Mouse (Mus musculus): ENCODE results near the gene Ncf1. TPM values are rescaled to one million over a fixed set of nuclear protein-coding genes. Genes with fewer than 3 reads are reported as not detected.

Ncf1 gene
- polyA plus RNA-seq, 1 experiment, result 0.16 TPM

GRCm38 (mm10) chr5:134188571-134188970 lies 40.9 kb downstream of the Ncf1 start:
- H3K4me3 ChIP-seq (replicated peaks), result no peak overlapping the region
- no peak for TF ChIP-seq GATA1 (IDR thresholded peaks at IDR 0.05; ENCODE audit: low read length)
- TF ChIP-seq TAL1 (IDR thresholded peaks at IDR 0.05; ENCODE audit: low read length), result no peak

GRCm38 (mm10) chr5:134186961-134187731 lies 42.3 kb downstream of the Ncf1 start:
- Histone ChIP-seq H3K4me3 (replicated peaks) (no peak overlapping the region), H3K27me3 (ENCODE audit: control insufficient read depth) (no peaks in the 10 kb centered on the region), H3K36me3 (ENCODE audit: control insufficient read depth) (no peaks in the 10 kb centered on the region), H3K4me1 (ENCODE audit: control insufficient read depth) (peaks cover 20% of the 10 kb centered on the region), H3K9me3 (ENCODE audit: control insufficient read depth, low read length) (no peaks in the 10 kb centered on the region)
- TF ChIP-seq TAL1 (IDR thresholded peaks at IDR 0.05; ENCODE audit: low read length) (no peak), GATA1 (IDR thresholded peaks at IDR 0.05; ENCODE audit: low read length) (no peak)

More at GRCm38 (mm10) chr5:134188571-134188970, 40.9 kb downstream of the Ncf1 start:
- peaks cover 3% of the 10 kb centered on the region for H3K36me3 ChIP-seq (ENCODE audit: control insufficient read depth)
- H3K9me3 ChIP-seq (ENCODE audit: control insufficient read depth, low read length), result no peaks in the 10 kb centered on the region
- H3K4me1 ChIP-seq (ENCODE audit: control insufficient read depth), result peaks cover 7% of the 10 kb centered on the region
- H3K27me3 ChIP-seq (ENCODE audit: control insufficient read depth), result no peaks in the 10 kb centered on the region

- Histone ChIP-seq H3K27me3 (ENCODE audit: control insufficient read depth) (no peaks in the 10 kb centered on the region), H3K4me3 (replicated peaks) (no peak overlapping the region), H3K4me1 (ENCODE audit: control insufficient read depth) (peaks cover 22% of the 10 kb centered on the region), H3K9me3 (ENCODE audit: control insufficient read depth, low read length) (no peaks in the 10 kb centered on the region), H3K36me3 (ENCODE audit: control insufficient read depth) (no peaks in the 10 kb centered on the region)
- TF ChIP-seq GATA1 (IDR thresholded peaks at IDR 0.05; ENCODE audit: low read length) (no peak), TAL1 (IDR thresholded peaks at IDR 0.05; ENCODE audit: low read length) (no peak)
Measured at GRCm38 (mm10) chr5:134186059-134186458, 43.4 kb downstream of the Ncf1 start.

- no peak for TF ChIP-seq GATA1 (IDR thresholded peaks at IDR 0.05; ENCODE audit: low read length)
- TF ChIP-seq TAL1 (IDR thresholded peaks at IDR 0.05; ENCODE audit: low read length), result no peak
- Histone ChIP-seq H3K4me3 (replicated peaks) (peak within 1 kb of the TSS; percentile 84), H3K27me3 (ENCODE audit: control insufficient read depth) (no peaks in the 10 kb centered on the region), H3K9me3 (ENCODE audit: control insufficient read depth, low read length) (no peaks in the 10 kb centered on the region), H3K36me3 (ENCODE audit: control insufficient read depth) (no peaks in the 10 kb centered on the region), H3K4me1 (ENCODE audit: control insufficient read depth) (peaks cover 32% of the 10 kb centered on the region)
Measured at GRCm38 (mm10) chr5:134183880-134184808, 45.3 kb downstream of the Ncf1 start, which contains the start of gene Gtf2ird2. Gene Gtf2ird2 (plus strand): TSS chr5:134184019.

- TF ChIP-seq TAL1 (IDR thresholded peaks at IDR 0.05; ENCODE audit: low read length) (no peak), GATA1 (IDR thresholded peaks at IDR 0.05; ENCODE audit: low read length) (no peak)
- Histone ChIP-seq H3K27me3 (ENCODE audit: control insufficient read depth) (no peaks in the 10 kb centered on the region), H3K4me1 (ENCODE audit: control insufficient read depth) (peaks cover 39% of the 10 kb centered on the region), H3K36me3 (ENCODE audit: control insufficient read depth) (no peaks in the 10 kb centered on the region), H3K4me3 (replicated peaks) (peak overlapping the region; percentile 84), H3K9me3 (ENCODE audit: control insufficient read depth, low read length) (no peaks in the 10 kb centered on the region)
Measured at GRCm38 (mm10) chr5:134183162-134183561, 46.3 kb downstream of the Ncf1 start.

GRCm38 (mm10) chr5:134182735-134183134 lies 46.7 kb downstream of the Ncf1 start:
- TF ChIP-seq TAL1 (IDR thresholded peaks at IDR 0.05; ENCODE audit: low read length) (no peak), GATA1 (IDR thresholded peaks at IDR 0.05; ENCODE audit: low read length) (no peak)
- no peaks in the 10 kb centered on the region for H3K9me3 ChIP-seq (ENCODE audit: control insufficient read depth, low read length)
- no peaks in the 10 kb centered on the region for H3K36me3 ChIP-seq (ENCODE audit: control insufficient read depth)
- peaks cover 41% of the 10 kb centered on the region for H3K4me1 ChIP-seq (ENCODE audit: control insufficient read depth)
- H3K4me3 ChIP-seq (replicated peaks), result peak overlapping the region; percentile 84
- H3K27me3 ChIP-seq (ENCODE audit: control insufficient read depth), result no peaks in the 10 kb centered on the region

GRCm38 (mm10) chr5:134182172-134182571 lies 47.3 kb downstream of the Ncf1 start:
- H3K27me3 ChIP-seq (ENCODE audit: control insufficient read depth), result no peaks in the 10 kb centered on the region
- no peaks in the 10 kb centered on the region for H3K36me3 ChIP-seq (ENCODE audit: control insufficient read depth)
- H3K4me1 ChIP-seq (ENCODE audit: control insufficient read depth), result peaks cover 41% of the 10 kb centered on the region
- H3K9me3 ChIP-seq (ENCODE audit: control insufficient read depth, low read length), result no peaks in the 10 kb centered on the region
- TF ChIP-seq TAL1 (IDR thresholded peaks at IDR 0.05; ENCODE audit: low read length), result no peak
- no peak for TF ChIP-seq GATA1 (IDR thresholded peaks at IDR 0.05; ENCODE audit: low read length)
- H3K4me3 ChIP-seq (replicated peaks), result no peak overlapping the region

GRCm38 (mm10) chr5:134179871-134180270 lies 49.6 kb downstream of the Ncf1 start:
- no peak for TF ChIP-seq GATA1 (IDR thresholded peaks at IDR 0.05; ENCODE audit: low read length)
- no peak for TF ChIP-seq TAL1 (IDR thresholded peaks at IDR 0.05; ENCODE audit: low read length)
- Histone ChIP-seq H3K4me1 (ENCODE audit: control insufficient read depth) (peaks cover 59% of the 10 kb centered on the region), H3K4me3 (replicated peaks) (no peak overlapping the region), H3K36me3 (ENCODE audit: control insufficient read depth) (no peaks in the 10 kb centered on the region), H3K27me3 (ENCODE audit: control insufficient read depth) (no peaks in the 10 kb centered on the region), H3K9me3 (ENCODE audit: control insufficient read depth, low read length) (no peaks in the 10 kb centered on the region)

- H3K4me3 ChIP-seq (replicated peaks), result no peak overlapping the region
- no peaks in the 10 kb centered on the region for H3K27me3 ChIP-seq (ENCODE audit: control insufficient read depth)
- H3K4me1 ChIP-seq (ENCODE audit: control insufficient read depth), result peaks cover 60% of the 10 kb centered on the region
- H3K36me3 ChIP-seq (ENCODE audit: control insufficient read depth), result peaks cover 3% of the 10 kb centered on the region
- no peak for TF ChIP-seq GATA1 (IDR thresholded peaks at IDR 0.05; ENCODE audit: low read length)
- TF ChIP-seq TAL1 (IDR thresholded peaks at IDR 0.05; ENCODE audit: low read length), result no peak
- H3K9me3 ChIP-seq (ENCODE audit: control insufficient read depth, low read length), result no peaks in the 10 kb centered on the region
Measured at GRCm38 (mm10) chr5:134178536-134178935, 50.9 kb downstream of the Ncf1 start.

Measured in erythroblast, embryonic 14.5 days (primary cell).